Mouse (Mus musculus) ovary, adult 2 months (tissue): Measurements from ENCODE around the gene Vcam1. TPM values are rescaled to one million over a fixed set of nuclear protein-coding genes. Genes with fewer than 3 reads are reported as not detected.

ENCODE experiments used
- polyA plus RNA-seq: library from polyadenylated mRNA; depleted of rRNA; stranded (reverse); fragments of >200 nt; gene quantifications from 2 replicates; pipeline ENCODE4 v1.2.3, GENCODE M21; 2012; rRNA removed

Vcam1 gene
- 2.6 and 3.5 TPM in 2 replicates for polyA plus RNA-seq

DNA sequence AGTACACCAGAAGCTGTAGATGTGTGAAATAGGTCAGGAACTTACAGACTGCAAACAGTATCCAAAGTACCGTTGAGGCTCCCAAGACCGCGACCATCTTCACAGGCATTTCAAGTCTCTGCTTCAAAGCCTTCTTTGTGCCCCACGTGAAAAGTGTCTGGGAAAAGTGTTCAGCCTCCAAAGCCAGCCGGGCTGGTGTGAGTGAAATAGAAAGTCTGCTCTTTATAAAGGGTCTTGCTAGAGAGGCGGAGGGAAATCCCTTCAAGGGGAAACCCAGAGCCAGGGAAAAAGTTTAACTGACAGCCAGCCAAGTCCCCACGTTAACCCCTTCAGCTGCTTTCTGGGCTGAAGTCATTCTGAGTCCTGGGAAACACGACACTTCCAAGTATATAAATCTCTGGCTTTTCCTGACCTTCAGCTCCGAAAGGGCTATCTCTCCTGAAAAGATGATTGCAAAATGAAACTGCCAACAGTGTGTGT, at the start of gene Vcam1:
Gene Vcam1, minus strand, starts transcription at position 430 of the 480 bp plus-strand sequence.

Other genes with a start within 250 kb of the Vcam1 start
- 3.1 and 3.5 TPM in 2 replicates for gene Dph5, start 241.9 kb downstream of the Vcam1 start, polyA plus RNA-seq
- 10.9 TPM in 2 replicates for gene Slc30a7, start 122.3 kb downstream of the Vcam1 start, polyA plus RNA-seq
- gene Extl2, start 122.2 kb downstream of the Vcam1 start, polyA plus RNA-seq, result 9.7 and 14.2 TPM in 2 replicates
- gene Gpr88, start 123.8 kb upstream of the Vcam1 start, polyA plus RNA-seq, result 3.1 and 5.4 TPM in 2 replicates